Mouse (Mus musculus): Measurements from ENCODE around the gene Foxl2. TPM values are rescaled to one million over a fixed set of nuclear protein-coding genes. Genes with fewer than 3 reads are reported as not detected.

The Foxl2 gene
- polyA plus RNA-seq (2012; rRNA removed) = 0.44 and 0.64 TPM in 2 replicates

DNA sequence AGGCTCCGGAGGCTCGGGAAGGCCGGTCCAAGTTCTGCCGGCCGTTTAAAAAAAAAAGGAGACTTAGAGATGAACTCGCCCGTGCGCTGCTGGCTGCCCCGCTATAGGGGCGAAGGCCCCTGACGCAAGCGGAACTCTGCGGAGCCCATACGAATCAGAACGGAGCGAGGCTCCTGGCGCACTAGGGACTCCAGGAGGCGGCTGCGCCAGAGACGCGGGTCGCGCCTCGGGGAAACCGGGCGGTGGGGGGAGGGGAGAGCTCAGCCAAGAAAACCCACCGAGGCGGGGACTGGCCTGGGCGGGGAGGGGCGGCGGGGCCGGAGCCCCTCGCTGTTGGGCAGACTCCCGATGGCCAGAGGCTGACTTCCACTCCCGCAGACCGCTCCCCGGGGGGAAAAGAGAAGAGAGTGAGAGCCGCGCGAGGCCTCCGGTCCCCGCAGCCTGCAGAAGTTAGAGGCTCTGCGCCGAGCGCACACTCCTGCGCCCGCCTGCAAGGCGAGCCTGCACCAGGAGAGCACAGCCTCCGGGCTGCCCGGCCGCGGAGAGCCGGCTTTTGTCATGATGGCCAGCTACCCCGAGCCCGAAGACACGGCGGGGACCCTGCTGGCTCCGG lies at the start of gene Foxl2:
Foxl2 (plus strand) TSS at position 186 of the 613 bp plus-strand sequence.

DNA sequence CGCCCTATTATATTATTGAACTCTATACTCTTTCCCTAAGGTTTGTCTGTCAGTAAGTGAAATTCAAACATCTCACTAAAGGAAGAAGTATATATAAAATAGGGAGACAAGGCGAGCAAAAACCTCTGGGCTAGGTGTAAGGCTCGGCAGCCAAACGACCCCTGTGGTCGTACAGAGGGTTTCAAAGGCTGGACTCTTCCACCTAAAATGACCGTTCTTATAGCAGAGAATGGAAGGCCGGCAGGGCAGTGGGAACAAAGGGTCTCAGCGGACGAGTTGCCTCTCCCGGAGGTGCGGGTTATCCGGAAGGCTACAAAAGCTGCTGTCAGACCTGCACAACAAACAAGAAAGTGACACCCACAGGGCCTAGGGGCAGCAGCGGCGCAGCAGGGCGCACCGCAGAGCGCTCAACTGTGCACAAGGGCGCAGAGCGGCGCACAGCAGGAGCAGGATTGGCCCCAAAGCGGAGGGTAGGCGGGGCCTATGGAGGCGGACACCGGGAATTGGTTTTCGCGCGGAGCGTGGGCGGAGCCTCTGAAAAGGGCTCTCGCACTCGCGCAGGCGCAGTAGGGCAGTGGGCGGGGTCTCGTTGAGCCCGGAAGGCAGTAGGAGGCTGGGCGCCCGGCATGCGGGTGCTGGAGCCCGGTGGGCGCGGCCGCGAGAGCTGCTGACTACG lies 30.9 kb downstream of the Foxl2 start, which contains the start of gene Faim:
Faim (plus strand) TSS at position 574 of the 676 bp plus-strand sequence.

Other genes starting within 250 kb of the Foxl2 start
- 0.11 TPM in 1 of 2 replicates, not detected in the other for gene Prr23a1, start 112.8 kb upstream of the Foxl2 start, polyA plus RNA-seq (2012; rRNA removed)
- not detected in 2 replicates for gene Prr23a2, start 98.8 kb upstream of the Foxl2 start, polyA plus RNA-seq (2012; rRNA removed)
- 0.04 TPM in 1 of 2 replicates, not detected in the other for gene Prr23a3, start 90.5 kb upstream of the Foxl2 start, polyA plus RNA-seq (2012; rRNA removed)
- gene 7420426K07Rik, start 52.2 kb upstream of the Foxl2 start, polyA plus RNA-seq (2012; rRNA removed) = not detected in 2 replicates
- 38.3 and 39.0 TPM in 2 replicates for gene Faim, start 31.1 kb downstream of the Foxl2 start, polyA plus RNA-seq (2012; rRNA removed)
- 0.04 TPM in 1 of 2 replicates, not detected in the other for gene Gm1123, start 80.4 kb downstream of the Foxl2 start, polyA plus RNA-seq (2012; rRNA removed)
- 7.3 and 8.4 TPM in 2 replicates for gene Pik3cb, start 185.3 kb downstream of the Foxl2 start, polyA plus RNA-seq (2012; rRNA removed)